Mouse (Mus musculus) embryonic stem cell, embryonic (primary cell): ENCODE data around the gene P2ry6.

Experiments
- CTCF ChIA-PET, 4 experiments: fragments of 300-600 bp in 2 of 4; fragments of 350-600 bp in 2 of 4; sonication (Branson Sonifier 250); formaldehyde crosslinking; loops; one replicate each; lab custom pipeline; 2022; ENCODE audit warnings: inconsistent platforms in 2 of 4; lab: Charles Lee
- POLR2A ChIA-PET, 4 experiments: fragments of 300-600 bp in 2 of 4; fragments of 350-600 bp in 2 of 4; sonication (Branson Sonifier 250); formaldehyde crosslinking; loops; one replicate each; lab custom pipeline; 2022; ENCODE audit warnings: antibody characterized with exemption in 4 of 4, inconsistent platforms in 1 of 4; lab: Charles Lee

P2ry6 gene

GRCm38 (mm10) chr7:100965079-100965478, 9.4 kb downstream of the P2ry6 start:
- CTCF ChIA-PET, result interaction anchor here (0.6 to 3.2 kb wide), 37 partner anchors 8 to 448 kb away, joined by 3 to 15 read pairs (median 4); no protein-coding TSS in a partner anchor
- POLR2A ChIA-PET, result interaction anchor here in 3 of 4 experiments (0.8 to 2.1 kb wide), 6 partner anchors 9 to 96 kb away, joined by 3 to 12 read pairs (median 3); partner anchors contain the start of gene P2ry6 (in 1 of the 3)

GRCm38 (mm10) chr7:100964242-100964641, 10.2 kb downstream of the P2ry6 start:
- ChIA-PET CTCF (interaction anchor here in 3 of 4 experiments (0.5 to 3.2 kb wide), 32 partner anchors 9 to 449 kb away, joined by 3 to 15 read pairs (median 4); no protein-coding TSS in a partner anchor), POLR2A (interaction anchor here in 2 of 4 experiments (0.5 to 2.1 kb wide), 5 partner anchors 10 to 32 kb away, joined by 3 to 12 read pairs (median 4); partner anchors contain the start of gene P2ry6 (in 1 of the 2))

- ChIA-PET CTCF (interaction anchor here in 2 of 4 experiments (0.6 to 3.2 kb wide), 5 partner anchors 18 to 449 kb away, joined by 3 to 15 read pairs (median 3); no protein-coding TSS in a partner anchor), POLR2A (interaction anchor here in 2 of 4 experiments (0.7 to 2.1 kb wide), 3 partner anchors 18 to 28 kb away, joined by 3 to 6 read pairs (median 3); no protein-coding TSS in a partner anchor)
Measured at GRCm38 (mm10) chr7:100963381-100963780, 11.1 kb downstream of the P2ry6 start.

GRCm38 (mm10) chr7:100961146-100961545, 13.3 kb downstream of the P2ry6 start:
- ChIA-PET CTCF (interaction anchor here in 2 of 4 experiments (0.6 to 1.2 kb wide), 5 partner anchors 9 to 270 kb away, joined by 3 to 5 read pairs (median 4); no protein-coding TSS in a partner anchor), POLR2A (interaction anchor here in 1 of 4 experiments (1.3 kb wide), 1 partner anchor 9 kb away, joined by 4 read pairs; no protein-coding TSS in a partner anchor)

- POLR2A ChIA-PET, result interaction anchor here in 2 of 4 experiments (0.5 to 1.3 kb wide), 3 partner anchors 9 to 151 kb away, joined by 4 to 5 read pairs (median 4); no protein-coding TSS in a partner anchor
Measured at GRCm38 (mm10) chr7:100960462-100960861, 14.0 kb downstream of the P2ry6 start.

GRCm38 (mm10) chr7:100958426-100958825, 16.0 kb downstream of the P2ry6 start:
- POLR2A ChIA-PET, result interaction anchor here in 2 of 4 experiments (0.6 to 0.8 kb wide), 7 partner anchors 9 to 553 kb away, joined by 3 to 5 read pairs (median 3); no protein-coding TSS in a partner anchor
- CTCF ChIA-PET, result interaction anchor here (0.6 to 3.9 kb wide), 22 partner anchors 9 to 662 kb away, joined by 3 to 29 read pairs (median 4); partner anchors contain the start of gene Arhgef17 (in 1 of the 4)

More at GRCm38 (mm10) chr7:100960462-100960861, 14.0 kb downstream of the P2ry6 start:
- CTCF ChIA-PET, result interaction anchor here in 2 of 4 experiments (0.9 to 1.2 kb wide), 5 partner anchors 19 to 91 kb away, joined by 3 to 5 read pairs (median 4); no protein-coding TSS in a partner anchor

GRCm38 (mm10) chr7:100952686-100953085, 21.8 kb downstream of the P2ry6 start:
- ChIA-PET CTCF (interaction anchor here in 2 of 4 experiments (0.5 to 2.1 kb wide), 3 partner anchors 9 to 278 kb away, joined by 3 to 8 read pairs (median 5); no protein-coding TSS in a partner anchor), POLR2A (interaction anchor here in 1 of 4 experiments (0.9 to 1.9 kb wide), 2 partner anchors 9 to 12 kb away, joined by 3 to 9 read pairs; no protein-coding TSS in a partner anchor)

- POLR2A ChIA-PET, result no interaction called here
- CTCF ChIA-PET, result interaction anchor here in 1 of 4 experiments (1.4 to 2.1 kb wide), 2 partner anchors 10 to 13 kb away, joined by 3 to 8 read pairs; no protein-coding TSS in a partner anchor
Measured at GRCm38 (mm10) chr7:100951903-100952302, 22.5 kb downstream of the P2ry6 start.

- POLR2A ChIA-PET, result interaction anchor here in 2 of 4 experiments (0.7 to 1.0 kb wide), 2 partner anchors 8 to 71 kb away, joined by 3 read pairs; no protein-coding TSS in a partner anchor
- CTCF ChIA-PET, result interaction anchor here in 2 of 4 experiments (0.7 to 1.7 kb wide), 5 partner anchors 8 to 57 kb away, joined by 3 to 5 read pairs (median 3); no protein-coding TSS in a partner anchor
Measured at GRCm38 (mm10) chr7:100950481-100951010, 23.9 kb downstream of the P2ry6 start.

GRCm38 (mm10) chr7:100950031-100950430, 24.4 kb downstream of the P2ry6 start:
- CTCF ChIA-PET, result interaction anchor here in 3 of 4 experiments (0.7 to 1.7 kb wide), 5 partner anchors 8 to 102 kb away, joined by 3 to 4 read pairs (median 3); no protein-coding TSS in a partner anchor
- POLR2A ChIA-PET, result interaction anchor here in 1 of 4 experiments (1.0 kb wide), 1 partner anchor 8 kb away, joined by 3 read pairs; no protein-coding TSS in a partner anchor

- POLR2A ChIA-PET, result interaction anchor here (0.6 to 4.7 kb wide), 26 partner anchors 9 to 449 kb away, joined by 3 to 34 read pairs (median 5); partner anchors contain the start of genes Arhgef17 (in 2 of the 4) and Fam168a (in 1 of the 4)
Measured at GRCm38 (mm10) chr7:100944738-100945137, 29.7 kb downstream of the P2ry6 start.

GRCm38 (mm10) chr7:100944306-100944705, 30.1 kb downstream of the P2ry6 start:
- CTCF ChIA-PET, result interaction anchor here (0.5 to 4.5 kb wide), 28 partner anchors 9 to 513 kb away, joined by 3 to 27 read pairs (median 4); partner anchors contain the start of gene P2ry6 (in 1 of the 4)
- POLR2A ChIA-PET, result interaction anchor here (0.6 to 4.7 kb wide), 28 partner anchors 9 to 450 kb away, joined by 3 to 34 read pairs (median 4); partner anchors contain the start of genes Arhgef17 (in 2 of the 4), Relt (in 2 of the 4) and Fam168a (in 1 of the 4)

More at GRCm38 (mm10) chr7:100944738-100945137, 29.7 kb downstream of the P2ry6 start:
- CTCF ChIA-PET, result interaction anchor here (0.6 to 4.5 kb wide), 18 partner anchors 14 to 668 kb away, joined by 3 to 27 read pairs (median 4); partner anchors contain the start of gene P2ry6 (in 1 of the 4)

GRCm38 (mm10) chr7:100942789-100943615, 31.4 kb downstream of the P2ry6 start:
- CTCF ChIA-PET, result interaction anchor here (0.5 to 4.5 kb wide), 24 partner anchors 8 to 1300 kb away, joined by 3 to 27 read pairs (median 4); partner anchors contain the start of gene Arhgef17 (in 1 of the 4)
- POLR2A ChIA-PET, result interaction anchor here (0.9 to 4.7 kb wide), 20 partner anchors 8 to 258 kb away, joined by 3 to 34 read pairs (median 5); partner anchors contain the start of genes Arhgef17 (in 2 of the 4) and Fam168a (in 1 of the 4)

- POLR2A ChIA-PET, result interaction anchor here in 3 of 4 experiments (0.6 to 1.9 kb wide), 8 partner anchors 9 to 941 kb away, joined by 3 to 17 read pairs (median 4); partner anchors contain the start of gene Arhgef17 (in 2 of the 3)
- CTCF ChIA-PET, result interaction anchor here (0.5 to 4.5 kb wide), 25 partner anchors 9 to 1272 kb away, joined by 3 to 27 read pairs (median 3); no protein-coding TSS in a partner anchor
Measured at GRCm38 (mm10) chr7:100941169-100941568, 33.3 kb downstream of the P2ry6 start.

GRCm38 (mm10) chr7:100938106-100938505, 36.3 kb downstream of the P2ry6 start:
- ChIA-PET POLR2A (interaction anchor here in 3 of 4 experiments (0.5 to 1.7 kb wide), 5 partner anchors 22 to 96 kb away, joined by 3 to 5 read pairs (median 4); no protein-coding TSS in a partner anchor), CTCF (interaction anchor here in 2 of 4 experiments (0.6 to 1.6 kb wide), 7 partner anchors 13 to 364 kb away, joined by 3 to 6 read pairs (median 3); partner anchors contain the start of gene Atg16l2 (in 1 of the 2))

- POLR2A ChIA-PET, result interaction anchor here (0.6 to 1.7 kb wide), 8 partner anchors 23 to 369 kb away, joined by 3 to 8 read pairs (median 4); no protein-coding TSS in a partner anchor
- CTCF ChIA-PET, result interaction anchor here in 3 of 4 experiments (0.7 to 1.3 kb wide), 4 partner anchors 12 to 49 kb away, joined by 3 to 6 read pairs (median 4); no protein-coding TSS in a partner anchor
Measured at GRCm38 (mm10) chr7:100937481-100937880, 37.0 kb downstream of the P2ry6 start.
